Mouse (Mus musculus): Measurements from ENCODE around the gene Acmsd. TPM values are rescaled to one million over a fixed set of nuclear protein-coding genes. Genes with fewer than 3 reads are reported as not detected.

The Acmsd gene
- 0.25 TPM for polyA plus RNA-seq (2014; fragmentation: Illumina TruSeq; extraction: RNeasy Lipid Tissue Mini Kit (QIAGEN cat#74804); ENCODE audit: low read depth, low replicate concordance)

DNA sequence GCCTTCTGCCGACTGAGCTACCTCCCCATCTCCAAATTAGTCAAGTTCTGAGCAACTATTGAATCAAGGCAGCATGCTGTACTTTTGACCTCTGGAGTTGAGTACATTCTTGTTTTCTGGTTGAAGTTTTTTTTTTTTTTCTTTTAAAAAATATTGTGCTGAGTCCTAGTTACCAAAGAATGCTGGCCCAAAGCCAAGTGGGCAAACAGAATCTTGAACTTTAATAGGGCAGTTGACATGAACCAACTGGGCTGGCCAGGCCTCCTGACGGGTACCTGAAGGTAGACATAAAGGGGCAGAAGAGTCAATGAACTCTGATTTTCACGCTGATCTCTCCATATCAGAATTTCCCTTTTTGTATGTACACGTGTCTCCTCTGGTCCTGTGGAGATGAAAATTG lies at the start of gene Acmsd:
Gene Acmsd (plus strand): TSS at position 318 of the 400 bp plus-strand sequence.

DNA sequence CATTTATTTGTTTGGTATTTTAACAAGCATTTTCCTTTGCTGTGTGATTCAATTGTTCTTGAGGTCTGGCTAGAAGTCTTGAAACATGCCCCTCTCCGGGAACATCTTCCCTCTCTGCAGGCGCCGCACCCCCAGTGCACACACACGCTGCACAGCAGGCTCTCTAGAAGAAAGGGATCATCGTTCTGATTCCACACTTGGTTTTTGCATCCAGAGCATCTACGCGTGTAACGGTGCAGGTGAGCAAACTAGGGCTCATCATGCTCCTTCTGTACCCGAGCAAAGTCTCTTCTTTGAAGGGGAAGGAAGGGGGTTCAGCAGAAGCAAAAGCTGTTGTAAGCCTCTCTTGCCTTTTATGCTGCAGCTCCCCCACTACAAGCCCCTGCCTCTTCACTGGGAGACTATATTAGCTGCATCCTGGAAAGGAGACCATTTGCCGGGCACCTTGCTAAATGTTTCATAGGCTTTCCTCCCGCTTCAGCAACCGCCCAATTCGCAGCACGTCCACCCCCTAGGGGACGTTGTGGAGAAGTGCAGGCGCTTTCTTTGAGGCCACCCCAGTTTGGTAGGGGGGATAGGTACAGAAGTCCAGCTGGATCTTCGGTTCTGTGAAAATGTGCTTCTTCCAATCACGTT lies 49.6 kb upstream of the Acmsd start, which contains the start of gene Tmem163:
Gene Tmem163 (minus strand): TSS at position 51 of the 636 bp plus-strand sequence.

DNA sequence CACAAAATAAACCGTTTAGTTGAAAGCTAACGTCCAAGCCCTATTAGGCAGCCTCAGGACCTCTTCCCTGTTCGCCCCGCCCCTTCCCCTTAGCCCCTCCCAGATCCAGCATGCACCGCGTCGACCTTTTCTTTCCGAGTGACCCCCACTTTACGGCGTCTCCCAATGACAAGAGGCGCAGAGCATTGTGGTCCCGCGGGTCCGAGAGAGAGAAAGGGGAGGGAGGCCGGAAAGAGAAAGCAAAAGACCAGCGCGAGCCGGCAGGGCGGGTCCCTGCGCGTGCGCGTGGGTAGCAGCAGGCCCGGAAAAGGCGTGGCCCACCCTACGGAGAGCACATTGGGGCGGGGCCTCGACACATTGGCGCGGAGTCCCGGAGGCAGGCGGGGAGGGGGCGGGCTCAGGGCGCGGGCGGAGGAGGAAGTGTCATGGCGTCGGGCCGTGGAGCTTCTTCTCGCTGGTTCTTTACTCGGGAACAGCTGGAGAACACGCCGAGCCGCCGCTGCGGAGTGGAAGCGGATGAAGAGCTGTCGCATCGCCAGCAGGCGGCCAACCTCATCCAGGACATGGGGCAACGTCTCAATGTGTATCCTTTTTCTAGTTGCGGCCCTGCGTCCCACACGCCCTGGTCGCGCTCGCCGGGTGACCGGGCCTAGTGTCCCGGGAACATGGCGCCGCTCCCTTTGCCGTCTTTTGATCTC lies 44.7 kb downstream of the Acmsd start, which contains the start of gene Ccnt2:
Gene Ccnt2 (plus strand): TSS at position 362 of the 698 bp plus-strand sequence.

Other genes with a start within 250 kb of the Acmsd start
- not detected for gene Tmem163, start 49.9 kb upstream of the Acmsd start, polyA plus RNA-seq (2014; fragmentation: Illumina TruSeq; extraction: RNeasy Lipid Tissue Mini Kit (QIAGEN cat#74804); ENCODE audit: low read depth, low replicate concordance)
- gene Ccnt2, start 44.8 kb downstream of the Acmsd start, polyA plus RNA-seq (2014; fragmentation: Illumina TruSeq; extraction: RNeasy Lipid Tissue Mini Kit (QIAGEN cat#74804); ENCODE audit: low read depth, low replicate concordance): 29.7 TPM
- not detected for gene Map3k19, start 125.6 kb downstream of the Acmsd start, polyA plus RNA-seq (2014; fragmentation: Illumina TruSeq; extraction: RNeasy Lipid Tissue Mini Kit (QIAGEN cat#74804); ENCODE audit: low read depth, low replicate concordance)
- gene Rab3gap1, start 139.4 kb downstream of the Acmsd start, polyA plus RNA-seq (2014; fragmentation: Illumina TruSeq; extraction: RNeasy Lipid Tissue Mini Kit (QIAGEN cat#74804); ENCODE audit: low read depth, low replicate concordance): 24.2 TPM

Measured in testis, adult 10 weeks (tissue).